Mouse (Mus musculus) kidney, postnatal 14 days (tissue): ENCODE measurements around the gene Psmb9.

Experiments used
- DNase-seq: peaks from one replicate; pipeline ENCODE4 v3.0.0; 2022; ENCODE audit warnings: mixed read lengths

Gene Psmb9

DNA sequence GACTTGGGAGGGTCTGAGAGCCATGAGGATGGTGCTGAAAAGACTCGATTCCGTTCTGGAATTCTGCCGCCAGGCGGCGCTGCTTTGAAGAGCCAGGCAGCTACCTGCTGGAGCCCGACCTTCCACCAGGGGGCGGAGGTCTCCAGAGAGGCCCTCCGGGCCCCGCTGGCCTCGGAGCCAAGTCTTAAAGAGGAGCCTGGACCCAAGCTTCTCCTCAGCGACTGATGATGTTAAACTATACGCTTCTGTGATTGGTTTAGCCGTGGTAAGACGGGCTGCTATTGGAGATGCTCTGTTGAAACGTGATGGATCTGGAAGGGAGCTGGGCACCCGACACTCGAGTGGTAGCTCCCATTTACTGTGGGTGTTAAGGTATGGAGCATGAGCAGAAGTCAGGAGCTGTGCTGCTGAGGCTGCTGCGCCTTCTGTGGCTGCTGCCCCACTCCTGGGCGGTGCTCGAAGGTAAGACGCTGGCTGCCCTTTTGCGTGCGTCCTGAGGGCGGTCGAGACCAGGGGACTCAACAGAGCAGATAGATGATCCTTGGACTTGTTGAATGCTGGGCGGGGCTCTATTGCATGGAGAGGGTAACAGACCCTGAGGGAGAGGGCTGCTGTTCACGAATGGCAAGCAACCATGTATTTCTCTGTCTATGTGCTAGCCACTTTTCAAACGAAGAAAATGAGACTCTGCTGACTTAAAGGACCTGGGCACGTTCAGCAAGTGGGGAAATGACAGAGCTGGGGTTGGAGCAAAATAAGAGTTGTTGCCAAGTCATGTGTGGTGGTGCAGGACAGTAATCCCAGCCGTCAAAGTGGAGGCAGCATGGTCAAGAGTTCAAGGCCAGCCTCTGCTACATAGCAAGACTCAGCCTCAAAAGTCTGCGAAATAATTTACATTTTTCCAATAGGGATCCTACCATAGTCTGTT, 52.0 kb downstream of the Psmb9 start:
- DNase-seq = peak; percentile 98

DNA sequence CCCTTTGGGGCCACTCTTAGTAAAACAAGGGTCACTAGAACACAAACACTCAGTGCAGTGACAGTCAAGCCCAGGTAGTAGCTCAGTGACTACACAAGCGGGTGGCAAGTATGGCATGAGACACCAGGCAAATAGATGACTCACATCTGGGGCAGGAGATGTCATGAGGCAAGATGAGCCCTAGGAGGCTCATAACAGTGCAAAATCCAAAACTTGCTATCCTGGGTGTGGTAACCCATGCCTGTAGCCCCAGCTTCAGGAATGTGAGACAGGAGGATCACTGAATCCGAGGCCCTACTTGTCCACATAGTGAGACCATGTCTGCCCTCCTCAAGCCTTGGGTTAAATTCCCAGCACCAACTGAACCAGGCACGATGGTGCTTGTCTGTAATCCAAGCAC, 53.1 kb downstream of the Psmb9 start:
- DNase-seq = no peak

DNA sequence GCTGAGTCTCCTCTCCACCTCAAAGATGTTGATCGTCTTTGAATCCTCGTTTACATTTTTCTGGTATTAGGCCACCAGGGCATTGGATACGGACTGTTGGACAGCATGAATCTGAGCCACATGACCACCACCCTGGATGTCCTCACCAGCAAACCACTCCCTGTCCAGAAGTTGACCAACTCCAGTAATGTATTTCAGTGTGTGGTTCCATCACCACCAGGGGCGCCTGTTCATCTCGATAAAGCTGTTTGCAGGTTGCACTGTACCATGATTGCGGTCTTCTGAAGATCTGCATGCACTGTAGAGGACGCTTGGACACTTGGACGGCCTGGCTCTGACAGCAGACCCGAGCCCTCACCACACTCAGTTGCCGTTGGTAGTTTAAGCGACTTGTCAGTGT, 54.3 kb downstream of the Psmb9 start:
- no peak for DNase-seq
